Mouse (Mus musculus): ENCODE measurements around the gene Pdcd1. TPM values are rescaled to one million over a fixed set of nuclear protein-coding genes. Genes with fewer than 3 reads are reported as not detected.

The Pdcd1 gene
- polyA plus RNA-seq (2014; fragmentation: Nextera tagmentation; extraction: Ambion mirVana): not detected in 2 replicates

- no peak within 1 kb of the TSS for H3K27ac ChIP-seq
- no peak for DNase-seq (ENCODE audit: low spot score)
- H3K27me3 ChIP-seq (ENCODE audit: control insufficient read depth, insufficient read depth, low read length): no peaks in the 10 kb centered on the region
- WGBS: 75% methylated on average over 6 of the region's 6 CpGs
- H3K4me1 ChIP-seq (replicated peaks; ENCODE audit: control insufficient read depth, insufficient read depth, low read length): no peaks in the 10 kb centered on the region
- no peak for ATAC-seq (ENCODE audit: low FRiP score)
- H3K4me2 ChIP-seq (replicated peaks): no peak within 1 kb of the TSS
- no peak within 1 kb of the TSS for H3K9ac ChIP-seq
- H3K4me3 ChIP-seq (replicated peaks; ENCODE audit: low read length): no peak within 1 kb of the TSS
- no peaks in the 10 kb centered on the region for H3K36me3 ChIP-seq (replicated peaks; ENCODE audit: control insufficient read depth, insufficient read depth)
- no peaks in the 10 kb centered on the region for H3K9me3 ChIP-seq (ENCODE audit: control insufficient read depth, low read length)
These were observed at the start of gene Pdcd1 for GRCm38 (mm10) chr1:94052373-94052772. Gene Pdcd1 (minus strand): TSS chr1:94052553.

DNA sequence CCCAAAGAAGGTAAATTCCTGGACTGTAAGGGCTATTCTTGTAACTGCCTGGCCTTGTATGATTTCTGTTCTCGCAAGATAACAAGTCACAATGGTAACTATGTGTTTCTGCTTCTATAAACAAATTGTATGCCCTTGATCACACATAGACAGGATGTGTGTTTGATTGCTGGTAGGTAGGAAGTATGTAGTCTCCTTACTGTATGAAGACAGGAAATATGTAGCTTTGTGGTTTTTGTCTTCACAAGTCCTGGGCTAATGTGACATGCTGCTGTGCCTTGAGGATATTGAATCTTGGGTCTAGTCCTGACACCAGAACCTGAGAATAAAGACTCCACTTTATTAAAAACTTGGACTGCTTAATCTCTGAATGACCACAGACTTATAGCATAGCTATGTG lies 39.4 kb upstream of the Pdcd1 start:
- H3K27ac ChIP-seq: no peak overlapping the region
- H3K27me3 ChIP-seq (ENCODE audit: control insufficient read depth, insufficient read depth, low read length): no peaks in the 10 kb centered on the region
- H3K9ac ChIP-seq: no peak overlapping the region
- ATAC-seq (ENCODE audit: low FRiP score) (no peak), DNase-seq (ENCODE audit: low spot score) (no peak)
- 95% methylated on average over 1 of the region's 1 CpGs for WGBS
- no peaks in the 10 kb centered on the region for H3K4me1 ChIP-seq (replicated peaks; ENCODE audit: control insufficient read depth, insufficient read depth, low read length)
- no peak overlapping the region for H3K4me2 ChIP-seq (replicated peaks)
- H3K9me3 ChIP-seq (ENCODE audit: control insufficient read depth, low read length): no peaks in the 10 kb centered on the region
- H3K36me3 ChIP-seq (replicated peaks; ENCODE audit: control insufficient read depth, insufficient read depth): no peaks in the 10 kb centered on the region
- no peak overlapping the region for H3K4me3 ChIP-seq (replicated peaks; ENCODE audit: low read length)

GRCm38 (mm10) chr1:94086311-94086898 lies 34.1 kb upstream of the Pdcd1 start:
- WGBS: 88% methylated on average over 5 of the region's 5 CpGs
- H3K9ac ChIP-seq: no peak overlapping the region
- no peaks in the 10 kb centered on the region for H3K9me3 ChIP-seq (ENCODE audit: control insufficient read depth, low read length)
- no peaks in the 10 kb centered on the region for H3K4me1 ChIP-seq (replicated peaks; ENCODE audit: control insufficient read depth, insufficient read depth, low read length)
- no peak overlapping the region for H3K4me2 ChIP-seq (replicated peaks)
- no peaks in the 10 kb centered on the region for H3K27me3 ChIP-seq (ENCODE audit: control insufficient read depth, insufficient read depth, low read length)
- H3K4me3 ChIP-seq (replicated peaks; ENCODE audit: low read length): no peak overlapping the region
- no peak overlapping the region for H3K27ac ChIP-seq
- DNase-seq (ENCODE audit: low spot score) (no peak), ATAC-seq (ENCODE audit: low FRiP score) (no peak)
- no peaks in the 10 kb centered on the region for H3K36me3 ChIP-seq (replicated peaks; ENCODE audit: control insufficient read depth, insufficient read depth)

DNA sequence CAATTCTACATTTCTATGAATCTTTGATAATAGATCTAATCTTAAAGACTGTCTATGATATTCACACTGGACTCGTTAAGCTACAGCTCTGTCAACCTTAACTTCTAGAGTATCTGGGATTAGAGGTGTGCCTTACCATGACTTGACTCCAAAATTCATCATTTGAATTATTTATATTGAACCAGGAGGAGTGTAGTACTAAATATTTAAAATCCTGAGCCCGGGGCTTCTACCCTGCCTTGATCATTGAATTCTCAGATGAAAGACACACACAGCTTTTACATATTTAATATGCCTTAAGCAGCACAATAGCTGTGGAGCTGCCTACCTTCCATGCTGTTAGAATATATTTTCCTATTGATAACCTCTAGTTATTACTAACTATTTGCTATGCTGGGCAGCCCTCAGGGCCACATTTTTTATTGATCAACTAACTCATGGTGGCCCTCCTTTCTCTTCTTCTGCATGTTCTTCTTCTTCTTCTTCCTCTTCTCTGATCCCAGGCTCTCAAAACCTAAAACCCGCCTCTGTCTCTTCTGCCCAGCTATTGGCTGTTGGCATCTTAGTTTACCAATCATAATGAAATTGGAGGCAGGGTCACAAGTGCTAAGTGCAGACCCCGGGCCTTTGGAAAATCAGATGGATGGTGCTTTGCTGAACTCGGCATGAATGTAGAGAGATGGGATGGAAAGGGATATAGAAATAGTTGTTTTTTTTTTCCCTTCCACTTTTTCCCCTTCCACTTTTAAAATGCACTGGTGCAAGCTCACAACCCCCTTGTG lies 33.2 kb upstream of the Pdcd1 start:
- Histone ChIP-seq H3K4me2 (replicated peaks) (no peak overlapping the region), H3K4me1 (replicated peaks; ENCODE audit: control insufficient read depth, insufficient read depth, low read length) (no peaks in the 10 kb centered on the region), H3K36me3 (replicated peaks; ENCODE audit: control insufficient read depth, insufficient read depth) (no peaks in the 10 kb centered on the region), H3K9ac (no peak overlapping the region), H3K27me3 (ENCODE audit: control insufficient read depth, insufficient read depth, low read length) (no peaks in the 10 kb centered on the region), H3K9me3 (ENCODE audit: control insufficient read depth, low read length) (no peaks in the 10 kb centered on the region), H3K4me3 (replicated peaks; ENCODE audit: low read length) (no peak overlapping the region), H3K27ac (no peak overlapping the region)
- WGBS: 83% methylated on average over 5 of the region's 5 CpGs
- DNase-seq (ENCODE audit: low spot score) (no peak), ATAC-seq (ENCODE audit: low FRiP score) (no peak)

DNA sequence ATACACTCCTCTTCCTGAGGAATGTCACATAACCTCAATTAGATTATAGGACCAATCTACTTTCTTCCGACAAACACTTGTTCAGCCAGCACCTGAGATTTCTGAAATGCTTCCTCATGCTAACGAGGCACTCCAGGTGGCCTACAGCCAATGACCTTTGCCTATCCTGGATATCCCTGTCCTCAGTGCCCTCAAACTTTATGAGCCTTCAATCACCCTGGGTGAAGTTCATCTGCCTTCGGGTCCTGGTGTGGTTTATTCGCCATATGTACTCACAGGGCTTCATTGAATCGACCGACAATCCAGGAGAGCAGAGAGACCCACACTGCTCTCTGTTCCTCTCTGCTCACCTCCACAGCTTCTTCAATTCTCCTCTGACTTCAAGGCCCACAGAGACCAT lies 29.4 kb upstream of the Pdcd1 start:
- H3K9me3 ChIP-seq (ENCODE audit: control insufficient read depth, low read length): no peaks in the 10 kb centered on the region
- H3K4me2 ChIP-seq (replicated peaks): no peak overlapping the region
- no peak overlapping the region for H3K9ac ChIP-seq
- ATAC-seq (ENCODE audit: low FRiP score) (no peak), DNase-seq (ENCODE audit: low spot score) (no peak)
- H3K27me3 ChIP-seq (ENCODE audit: control insufficient read depth, insufficient read depth, low read length): no peaks in the 10 kb centered on the region
- no peak overlapping the region for H3K4me3 ChIP-seq (replicated peaks; ENCODE audit: low read length)
- H3K36me3 ChIP-seq (replicated peaks; ENCODE audit: control insufficient read depth, insufficient read depth): no peaks in the 10 kb centered on the region
- no peaks in the 10 kb centered on the region for H3K4me1 ChIP-seq (replicated peaks; ENCODE audit: control insufficient read depth, insufficient read depth, low read length)
- WGBS: 97% methylated on average over 6 of the region's 6 CpGs
- no peak overlapping the region for H3K27ac ChIP-seq

- H3K4me1 ChIP-seq (replicated peaks; ENCODE audit: control insufficient read depth, insufficient read depth, low read length): no peaks in the 10 kb centered on the region
- H3K4me2 ChIP-seq (replicated peaks): peak overlapping the region; percentile 8; the same call in 1 of the 2 replicates
- WGBS: 68% methylated on average over 11 of the region's 11 CpGs
- no peak overlapping the region for H3K27ac ChIP-seq
- H3K27me3 ChIP-seq (ENCODE audit: control insufficient read depth, insufficient read depth, low read length): no peaks in the 10 kb centered on the region
- no peak overlapping the region for H3K4me3 ChIP-seq (replicated peaks; ENCODE audit: low read length)
- no peak overlapping the region for H3K9ac ChIP-seq
- no peaks in the 10 kb centered on the region for H3K36me3 ChIP-seq (replicated peaks; ENCODE audit: control insufficient read depth, insufficient read depth)
- ATAC-seq (ENCODE audit: low FRiP score) (no peak), DNase-seq (ENCODE audit: low spot score) (no peak)
- H3K9me3 ChIP-seq (ENCODE audit: control insufficient read depth, low read length): no peaks in the 10 kb centered on the region
These were observed 28.8 kb upstream of the Pdcd1 start for GRCm38 (mm10) chr1:94081191-94081590.

- WGBS: 57% methylated on average over 15 of the region's 15 CpGs
- Histone ChIP-seq H3K4me3 (replicated peaks; ENCODE audit: low read length) (no peak overlapping the region), H3K4me2 (replicated peaks) (peak overlapping the region; percentile 8; the same call in 1 of the 2 replicates), H3K27ac (no peak overlapping the region), H3K9ac (no peak overlapping the region), H3K4me1 (replicated peaks; ENCODE audit: control insufficient read depth, insufficient read depth, low read length) (no peaks in the 10 kb centered on the region), H3K27me3 (ENCODE audit: control insufficient read depth, insufficient read depth, low read length) (no peaks in the 10 kb centered on the region), H3K9me3 (ENCODE audit: control insufficient read depth, low read length) (no peaks in the 10 kb centered on the region), H3K36me3 (replicated peaks; ENCODE audit: control insufficient read depth, insufficient read depth) (no peaks in the 10 kb centered on the region)
- no peak for DNase-seq (ENCODE audit: low spot score)
- no peak for ATAC-seq (ENCODE audit: low FRiP score)
These were observed 28.4 kb upstream of the Pdcd1 start for GRCm38 (mm10) chr1:94080718-94081117.

- H3K9me3 ChIP-seq (ENCODE audit: control insufficient read depth, low read length): no peaks in the 10 kb centered on the region
- DNase-seq (ENCODE audit: low spot score): peak; percentile 94
- WGBS: 7% methylated on average over 9 of the region's 9 CpGs
- ATAC-seq (ENCODE audit: low FRiP score): peak; percentile 91
- no peak overlapping the region for H3K9ac ChIP-seq
- no peak overlapping the region for H3K4me2 ChIP-seq (replicated peaks)
- no peak overlapping the region for H3K27ac ChIP-seq
- H3K36me3 ChIP-seq (replicated peaks; ENCODE audit: control insufficient read depth, insufficient read depth): no peaks in the 10 kb centered on the region
- no peaks in the 10 kb centered on the region for H3K27me3 ChIP-seq (ENCODE audit: control insufficient read depth, insufficient read depth, low read length)
- no peaks in the 10 kb centered on the region for H3K4me1 ChIP-seq (replicated peaks; ENCODE audit: control insufficient read depth, insufficient read depth, low read length)
- H3K4me3 ChIP-seq (replicated peaks; ENCODE audit: low read length): no peak overlapping the region
These were observed 26.6 kb upstream of the Pdcd1 start for GRCm38 (mm10) chr1:94078835-94079440.

DNA sequence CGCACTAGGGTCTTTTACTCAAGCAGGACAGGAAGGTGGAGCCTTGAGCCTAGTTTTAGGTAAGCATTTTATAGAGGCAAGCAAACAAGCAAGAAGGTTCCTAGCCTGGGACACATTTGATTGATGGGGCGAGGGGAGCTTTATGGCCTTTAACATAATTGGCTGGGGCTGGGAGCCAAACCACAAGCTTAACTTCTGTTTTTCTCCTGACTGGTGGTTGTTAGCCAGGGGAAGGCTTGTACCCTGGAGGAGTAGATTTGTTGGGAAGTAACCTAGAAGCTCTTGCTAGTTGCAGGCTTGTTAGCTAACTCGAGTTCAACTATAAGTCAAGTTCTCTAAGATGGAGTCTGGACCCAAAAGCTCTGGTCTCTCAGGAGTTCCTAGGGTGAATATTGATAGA lies 26.0 kb upstream of the Pdcd1 start:
- Histone ChIP-seq H3K27ac (no peak overlapping the region), H3K4me2 (replicated peaks) (no peak overlapping the region), H3K4me3 (replicated peaks; ENCODE audit: low read length) (no peak overlapping the region), H3K9me3 (ENCODE audit: control insufficient read depth, low read length) (no peaks in the 10 kb centered on the region), H3K9ac (no peak overlapping the region), H3K27me3 (ENCODE audit: control insufficient read depth, insufficient read depth, low read length) (no peaks in the 10 kb centered on the region), H3K36me3 (replicated peaks; ENCODE audit: control insufficient read depth, insufficient read depth) (no peaks in the 10 kb centered on the region), H3K4me1 (replicated peaks; ENCODE audit: control insufficient read depth, insufficient read depth, low read length) (no peaks in the 10 kb centered on the region)
- ATAC-seq (ENCODE audit: low FRiP score): no peak
- DNase-seq (ENCODE audit: low spot score): no peak
- 84% methylated on average over 3 of the region's 3 CpGs for WGBS

Measured in hindbrain, embryonic 14.5 days (tissue).